Mouse (Mus musculus) neural tube, embryonic 12.5 days (tissue): Measurements from ENCODE around the gene Ambn. TPM values are rescaled to one million over a fixed set of nuclear protein-coding genes. Genes with fewer than 3 reads are reported as not detected.
"Not testable (repeated sequence)": the region's sequence is repeated elsewhere in the genome, so short reads cannot be mapped to it uniquely, and the experiment has no call there.

Experiments used
- ATAC-seq: fragments of 200-750 bp; cut with Nextera tagmentation; 2 replicates; pipeline ENCODE4 v1.8.0; 2017; ENCODE audit warnings: low read depth, mild to moderate bottlenecking, moderate TSS enrichment, moderate library complexity; ENCODE audit not compliant: low FRiP score
- H3K27ac ChIP-seq: fragments of 300-500 bp; sonication (generic); 2 replicates; pipeline ENCODE4 v1.5.1; 2016
- H3K27me3 ChIP-seq: fragments of 300-500 bp; sonication (generic); replicated peaks from 2 replicates; pipeline ENCODE4 v1.6.1; 2016; ENCODE audit warnings: mild to moderate bottlenecking
- H3K36me3 ChIP-seq: fragments of 300-500 bp; sonication (generic); 2 replicates; pipeline ENCODE4 v1.6.1; 2016; ENCODE audit warnings: mild to moderate bottlenecking
- H3K4me1 ChIP-seq: fragments of 300-500 bp; sonication (generic); 2 replicates; pipeline ENCODE4 v1.6.1; 2016
- H3K4me2 ChIP-seq: fragments of 300-500 bp; sonication (generic); replicated peaks from 2 replicates; pipeline ENCODE4 v1.6.1; 2016; ENCODE audit warnings: mild to moderate bottlenecking
- H3K4me3 ChIP-seq: fragments of 300-500 bp; sonication (generic); 2 replicates; pipeline ENCODE4 v1.5.1; 2016
- H3K9ac ChIP-seq: fragments of 300-500 bp; sonication (generic); 2 replicates; pipeline ENCODE4 v1.6.1; 2016; ENCODE audit warnings: mild to moderate bottlenecking
- H3K9me3 ChIP-seq: fragments of 300-500 bp; sonication (generic); 2 replicates; pipeline ENCODE4 v1.6.1; 2016; ENCODE audit warnings: mild to moderate bottlenecking
- WGBS: fragments of 180-500 bp; shearing (Covaris S2); methylation state at CpG from one replicate; pipeline ENCODE4 v1.1.7; 2016; 5-methylcytosine and 5-hydroxymethylcytosine counted together
- polyA plus RNA-seq: library from polyadenylated mRNA; unstranded; fragments of >200 nt; fragmentation: Nextera tagmentation; extraction: Ambion mirVana; gene quantifications from 2 replicates; pipeline ENCODE4 v1.2.1, GENCODE M21; 2016

The Ambn gene
- polyA plus RNA-seq: not detected in 2 replicates

- Histone ChIP-seq H3K27me3 (no peaks in the 10 kb centered on the region), H3K27ac (no peak within 1 kb of the TSS), H3K4me1 (no peaks in the 10 kb centered on the region), H3K4me2 (no peak within 1 kb of the TSS), H3K9ac (no peak within 1 kb of the TSS), H3K36me3 (no peaks in the 10 kb centered on the region), H3K4me3 (no peak within 1 kb of the TSS), H3K9me3 (no peaks in the 10 kb centered on the region)
- ATAC-seq: no peak
- 88% methylated on average over 3 of the region's 3 CpGs for WGBS
Observed at GRCm38 (mm10) chr5:88455691-88456090, at the start of gene Ambn. Gene Ambn, plus strand, starts transcription at chr5:88455991.

GRCm38 (mm10) chr5:88420319-88421065, 35.3 kb upstream of the Ambn start:
- Histone ChIP-seq H3K4me3 (no peak overlapping the region), H3K27ac (no peak overlapping the region)
- ATAC-seq: no peak

GRCm38 (mm10) chr5:88424892-88425291, 30.9 kb upstream of the Ambn start:
- not testable (repeated sequence) for H3K9ac ChIP-seq, ATAC-seq
- 63% methylated on average over 2 of the region's 2 CpGs for WGBS

More at GRCm38 (mm10) chr5:88420319-88421065, 35.3 kb upstream of the Ambn start:
- H3K27me3 ChIP-seq: no peaks in the 10 kb centered on the region
- no peak overlapping the region for H3K9ac ChIP-seq
- H3K4me2 ChIP-seq: no peak overlapping the region
- no peaks in the 10 kb centered on the region for H3K36me3 ChIP-seq
- 91% methylated on average over 8 of the region's 8 CpGs for WGBS
- no peaks in the 10 kb centered on the region for H3K4me1 ChIP-seq
- H3K9me3 ChIP-seq: no peaks in the 10 kb centered on the region

GRCm38 (mm10) chr5:88426753-88427152, 29.0 kb upstream of the Ambn start:
- Histone ChIP-seq H3K27ac (no peak overlapping the region), H3K9me3 (no peaks in the 10 kb centered on the region), H3K36me3 (no peaks in the 10 kb centered on the region), H3K4me1 (no peaks in the 10 kb centered on the region), H3K27me3 (no peaks in the 10 kb centered on the region), H3K9ac (no peak overlapping the region), H3K4me2 (no peak overlapping the region), H3K4me3 (no peak overlapping the region)
- 83% methylated on average over 1 of the region's 1 CpGs for WGBS
- ATAC-seq: no peak

More at GRCm38 (mm10) chr5:88424892-88425291, 30.9 kb upstream of the Ambn start:
- H3K27me3 ChIP-seq, H3K4me3 ChIP-seq, H3K4me1 ChIP-seq, H3K9me3 ChIP-seq, H3K27ac ChIP-seq, H3K36me3 ChIP-seq, H3K4me2 ChIP-seq: not testable (repeated sequence)

GRCm38 (mm10) chr5:88467471-88467870, 11.7 kb downstream of the Ambn start:
- Histone ChIP-seq H3K36me3 (no peaks in the 10 kb centered on the region), H3K4me1 (no peaks in the 10 kb centered on the region), H3K4me3 (no peak overlapping the region), H3K27me3 (no peaks in the 10 kb centered on the region), H3K9me3 (no peaks in the 10 kb centered on the region), H3K27ac (no peak overlapping the region), H3K4me2 (no peak overlapping the region), H3K9ac (no peak overlapping the region)
- WGBS: 90% methylated on average over 2 of the region's 2 CpGs
- no peak for ATAC-seq

GRCm38 (mm10) chr5:88468807-88469704, 13.3 kb downstream of the Ambn start:
- ATAC-seq: no peak
- Histone ChIP-seq H3K36me3 (no peaks in the 10 kb centered on the region), H3K9ac (no peak overlapping the region), H3K27me3 (no peaks in the 10 kb centered on the region), H3K4me2 (no peak overlapping the region), H3K9me3 (no peaks in the 10 kb centered on the region), H3K27ac (no peak overlapping the region), H3K4me1 (no peaks in the 10 kb centered on the region), H3K4me3 (no peak overlapping the region)
- 95% methylated on average over 4 of the region's 4 CpGs for WGBS

GRCm38 (mm10) chr5:88487675-88488074, 31.9 kb downstream of the Ambn start, which contains the start of gene Enam:
Gene Enam, plus strand, starts transcription at chr5:88487975.
- no peak within 1 kb of the TSS for H3K27ac ChIP-seq
- ATAC-seq: no peak
- H3K4me2 ChIP-seq: no peak within 1 kb of the TSS
- H3K27me3 ChIP-seq: no peaks in the 10 kb centered on the region
- H3K4me3 ChIP-seq: no peak within 1 kb of the TSS
- H3K9ac ChIP-seq: no peak within 1 kb of the TSS
- H3K4me1 ChIP-seq: no peaks in the 10 kb centered on the region
- H3K9me3 ChIP-seq: no peaks in the 10 kb centered on the region
- H3K36me3 ChIP-seq: no peaks in the 10 kb centered on the region

GRCm38 (mm10) chr5:88489004-88489403, 33.2 kb downstream of the Ambn start:
- Histone ChIP-seq H3K9me3 (no peaks in the 10 kb centered on the region), H3K27ac (no peak overlapping the region), H3K36me3 (no peaks in the 10 kb centered on the region), H3K4me1 (no peaks in the 10 kb centered on the region), H3K4me2 (no peak overlapping the region), H3K9ac (no peak overlapping the region), H3K4me3 (no peak overlapping the region), H3K27me3 (no peaks in the 10 kb centered on the region)
- 80% methylated on average over 2 of the region's 2 CpGs for WGBS
- no peak for ATAC-seq

GRCm38 (mm10) chr5:88491111-88491510, 35.3 kb downstream of the Ambn start:
- WGBS: 69% methylated on average over 5 of the region's 5 CpGs
- Histone ChIP-seq H3K27me3 (no peaks in the 10 kb centered on the region), H3K27ac (no peak overlapping the region), H3K4me2 (no peak overlapping the region), H3K4me3 (no peak overlapping the region), H3K4me1 (no peaks in the 10 kb centered on the region), H3K9me3 (no peaks in the 10 kb centered on the region), H3K9ac (no peak overlapping the region), H3K36me3 (no peaks in the 10 kb centered on the region)
- ATAC-seq: no peak

- Histone ChIP-seq H3K9me3 (no peaks in the 10 kb centered on the region), H3K4me2 (no peak overlapping the region), H3K36me3 (no peaks in the 10 kb centered on the region), H3K4me3 (no peak overlapping the region), H3K4me1 (no peaks in the 10 kb centered on the region), H3K27me3 (no peaks in the 10 kb centered on the region), H3K9ac (no peak overlapping the region), H3K27ac (no peak overlapping the region)
- WGBS: 93% methylated on average over 3 of the region's 3 CpGs
- no peak for ATAC-seq
Observed at GRCm38 (mm10) chr5:88499781-88500180, 44.0 kb downstream of the Ambn start.

- no peak overlapping the region for H3K4me3 ChIP-seq
- no peaks in the 10 kb centered on the region for H3K4me1 ChIP-seq
- no peak overlapping the region for H3K4me2 ChIP-seq
- ATAC-seq: no peak
- WGBS: 71% methylated on average over 1 of the region's 1 CpGs
- no peaks in the 10 kb centered on the region for H3K36me3 ChIP-seq
- H3K9me3 ChIP-seq: no peaks in the 10 kb centered on the region
- no peaks in the 10 kb centered on the region for H3K27me3 ChIP-seq
- no peak overlapping the region for H3K9ac ChIP-seq
- no peak overlapping the region for H3K27ac ChIP-seq
Observed at GRCm38 (mm10) chr5:88508555-88508954, 52.8 kb downstream of the Ambn start.

GRCm38 (mm10) chr5:88508990-88509389, 53.2 kb downstream of the Ambn start:
- H3K9ac ChIP-seq: no peak overlapping the region
- no peak overlapping the region for H3K4me3 ChIP-seq
- ATAC-seq: no peak
- H3K4me2 ChIP-seq: no peak overlapping the region
- no peaks in the 10 kb centered on the region for H3K4me1 ChIP-seq
- 93% methylated on average over 1 of the region's 1 CpGs for WGBS
- no peaks in the 10 kb centered on the region for H3K36me3 ChIP-seq
- no peaks in the 10 kb centered on the region for H3K9me3 ChIP-seq
- H3K27me3 ChIP-seq: no peaks in the 10 kb centered on the region
- H3K27ac ChIP-seq: no peak overlapping the region
